Mouse (Mus musculus) adipocyte (in vitro differentiated cells): ENCODE measurements around the gene Nes.

Source experiments
- DNase-seq: peaks from one replicate; pipeline ENCODE4 v3.0.0-alpha.2; 2016; ENCODE audit warnings: low spot score

Gene Nes

GRCm38 (mm10) chr3:88022322-88023191 lies 51.7 kb downstream of the Nes start:
- no peak for DNase-seq

- no peak for DNase-seq
Measured at GRCm38 (mm10) chr3:88023192-88024074, 52.6 kb downstream of the Nes start.

GRCm38 (mm10) chr3:88026823-88027222 lies 55.9 kb downstream of the Nes start:
- DNase-seq, result no peak

GRCm38 (mm10) chr3:88027434-88028186 lies 56.7 kb downstream of the Nes start, which contains the start of gene Hapln2:
Hapln2 (minus strand) TSS chr3:88027583.
- no peak for DNase-seq
